Mouse (Mus musculus): ENCODE data around the gene Ctnnd2.

Ctnnd2 gene

DNA sequence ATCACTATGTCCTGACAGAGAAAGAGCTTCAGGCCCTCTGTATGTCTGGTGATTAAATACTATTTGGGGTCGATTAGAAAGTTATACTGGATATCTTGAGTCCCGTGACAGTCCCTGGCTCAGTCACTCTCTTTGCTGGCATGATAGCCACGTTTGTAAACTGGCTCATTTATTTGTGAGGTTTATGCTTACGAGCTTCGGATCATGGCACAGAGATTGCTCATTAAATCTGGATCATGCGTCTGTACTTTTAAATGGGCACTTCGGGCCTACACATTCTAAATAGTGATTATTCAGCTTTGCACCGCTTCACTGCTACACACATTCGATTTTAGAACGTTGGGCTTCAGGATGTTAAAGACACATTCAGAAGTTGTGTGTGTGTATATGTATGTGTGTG lies 96.4 kb downstream of the Ctnnd2 start:
- no peak for DNase-seq

DNA sequence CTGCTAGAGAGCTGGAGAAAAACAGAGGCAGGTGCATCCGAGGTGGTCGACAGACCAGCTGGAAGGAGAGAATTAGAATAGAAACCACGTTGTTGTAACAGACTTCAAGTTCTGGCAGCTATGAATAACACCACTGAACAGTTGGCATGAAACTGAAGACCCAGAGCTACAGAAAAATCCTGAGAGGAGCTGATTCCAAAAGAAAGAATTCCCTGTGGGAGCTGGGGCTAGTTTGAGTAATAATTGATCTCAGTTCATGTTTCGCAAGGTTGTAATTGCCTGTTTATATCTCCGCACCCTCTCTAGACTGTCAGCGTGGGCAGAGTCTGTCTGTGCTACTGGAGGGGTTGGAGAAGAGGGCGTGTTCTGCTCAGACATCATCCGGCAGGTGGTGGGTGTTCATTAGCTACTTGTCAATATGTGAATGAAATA lies 98.8 kb downstream of the Ctnnd2 start:
- no peak for DNase-seq

DNA sequence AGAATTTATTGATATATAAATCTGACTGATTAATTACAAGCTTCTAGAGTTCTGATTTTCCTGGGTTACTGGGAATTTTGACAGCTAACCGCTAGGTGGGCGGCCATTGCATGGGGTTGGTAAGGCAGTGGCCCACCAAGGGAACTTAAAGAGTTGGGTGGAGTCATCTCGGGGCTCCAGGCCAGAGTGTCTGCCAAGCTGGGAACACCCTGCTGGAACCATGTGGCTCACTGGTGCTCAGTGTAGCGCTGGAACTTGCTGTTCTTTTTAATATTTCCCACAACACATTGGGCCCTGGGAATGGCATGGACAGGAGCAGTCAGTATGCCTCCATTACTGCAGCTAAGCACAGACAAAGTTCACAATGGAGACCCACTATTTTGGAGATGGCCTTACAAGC lies 99.9 kb downstream of the Ctnnd2 start:
- no peak for DNase-seq

- no peak for DNase-seq
These were observed 103.3 kb downstream of the Ctnnd2 start for GRCm38 (mm10) chr15:30275721-30276120.

DNA sequence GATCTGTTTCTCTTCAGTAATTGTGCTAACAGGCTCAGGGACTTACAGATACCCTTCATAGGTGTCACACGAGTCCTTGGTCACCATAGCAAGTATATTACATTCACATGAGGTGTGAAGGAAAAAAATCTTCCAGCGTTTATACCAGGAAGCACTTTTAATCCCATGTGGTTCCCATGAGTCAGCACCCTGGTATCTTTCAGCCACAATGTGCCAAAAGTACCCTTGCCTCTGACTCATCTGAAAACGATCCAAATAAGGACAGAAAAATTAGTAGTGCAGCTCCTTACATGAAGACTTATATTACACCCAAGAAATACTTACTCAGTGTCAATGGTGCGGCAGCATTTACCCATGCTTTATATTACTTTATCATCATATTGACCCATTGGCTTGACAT lies 104.3 kb downstream of the Ctnnd2 start:
- no peak for DNase-seq

DNA sequence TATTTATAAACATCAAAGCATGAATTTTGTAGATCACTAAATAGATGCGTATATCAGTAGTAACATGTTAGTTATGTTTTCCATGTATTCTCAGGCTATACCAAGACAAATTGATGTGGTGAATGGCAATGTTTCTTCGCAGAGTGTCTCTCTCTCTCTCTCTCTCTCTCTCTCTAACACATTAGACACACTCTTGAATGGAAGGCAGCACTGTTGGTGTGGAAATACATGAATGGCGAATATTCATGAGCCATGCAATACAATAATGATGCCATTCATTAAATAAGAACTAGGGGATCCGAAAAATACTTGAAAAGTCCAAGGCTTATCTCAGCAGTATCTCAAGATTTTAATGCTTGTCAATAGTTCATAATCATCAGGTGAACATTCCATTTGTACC lies 106.2 kb downstream of the Ctnnd2 start:
- DNase-seq: no peak

DNA sequence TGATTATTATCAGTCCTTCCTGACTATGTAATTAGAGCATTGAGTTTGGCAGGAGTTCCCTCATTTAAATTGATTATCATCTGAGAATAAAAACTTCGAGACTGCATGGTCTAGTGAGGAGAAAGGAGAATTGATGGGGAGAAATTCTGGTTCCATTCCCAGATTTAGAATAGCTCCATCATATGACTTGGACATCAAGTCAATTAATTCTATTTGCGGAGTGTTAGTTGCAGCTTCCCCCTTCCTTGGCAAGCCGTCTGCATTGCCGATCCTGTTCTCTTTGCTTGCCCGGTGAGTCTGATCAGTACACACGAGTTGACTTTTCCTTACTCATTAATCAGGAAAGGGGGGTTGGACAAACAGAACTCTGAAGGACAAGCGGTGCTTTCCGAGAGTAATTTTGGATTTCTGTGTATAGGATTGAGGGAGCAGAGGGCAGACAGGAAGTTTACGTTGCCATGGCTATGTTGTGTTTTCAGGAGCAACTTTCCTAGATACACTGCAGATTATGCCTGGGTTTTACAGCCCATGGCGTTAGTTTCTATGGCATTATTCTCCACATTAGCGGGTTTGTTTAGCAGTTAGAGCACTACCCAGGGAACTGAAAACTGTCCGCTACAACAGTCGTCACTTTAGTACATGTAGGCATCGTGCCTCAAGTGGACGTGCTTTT lies 113.3 kb downstream of the Ctnnd2 start:
- DNase-seq: no peak

DNA sequence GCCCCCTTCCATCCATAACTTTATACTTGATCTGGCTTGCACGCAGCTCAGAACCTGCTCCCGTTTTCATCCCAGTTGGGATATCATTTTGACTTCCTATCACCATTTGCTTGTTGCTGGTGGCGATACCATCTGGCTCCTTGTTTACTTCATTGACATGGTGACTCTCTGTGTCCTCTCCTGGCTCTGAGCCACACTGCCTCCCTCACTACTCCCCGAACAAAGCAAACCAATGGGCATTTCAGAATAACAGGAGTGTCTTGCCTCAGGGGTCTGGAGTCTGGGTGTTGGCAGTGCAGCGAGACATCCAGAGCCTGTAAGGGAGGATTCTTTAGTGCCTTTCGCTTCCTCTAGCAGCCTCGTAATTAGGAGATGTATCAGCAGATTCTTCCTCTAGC lies 113.9 kb downstream of the Ctnnd2 start:
- DNase-seq: no peak

DNA sequence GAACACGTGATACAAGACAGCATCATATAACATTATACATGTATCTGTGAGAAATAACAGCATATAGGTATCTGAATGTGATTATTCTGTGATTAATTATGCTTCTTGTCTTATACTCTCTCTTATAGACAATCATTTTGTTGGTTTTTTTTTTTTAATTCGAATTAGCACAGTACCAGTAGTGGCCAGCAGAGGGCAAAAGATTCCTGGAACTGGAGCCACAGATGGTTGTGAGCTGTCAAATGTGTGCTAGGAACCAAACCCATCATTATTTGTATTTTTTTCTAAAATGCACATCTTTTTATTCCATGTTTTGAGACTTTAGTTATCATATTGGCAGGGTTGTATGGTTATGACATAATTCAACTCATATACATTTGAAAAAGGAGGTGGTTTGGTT lies 130.4 kb downstream of the Ctnnd2 start:
- DNase-seq: no peak

- no peak for DNase-seq
These were observed 134.0 kb downstream of the Ctnnd2 start for GRCm38 (mm10) chr15:30306437-30306836.

DNA sequence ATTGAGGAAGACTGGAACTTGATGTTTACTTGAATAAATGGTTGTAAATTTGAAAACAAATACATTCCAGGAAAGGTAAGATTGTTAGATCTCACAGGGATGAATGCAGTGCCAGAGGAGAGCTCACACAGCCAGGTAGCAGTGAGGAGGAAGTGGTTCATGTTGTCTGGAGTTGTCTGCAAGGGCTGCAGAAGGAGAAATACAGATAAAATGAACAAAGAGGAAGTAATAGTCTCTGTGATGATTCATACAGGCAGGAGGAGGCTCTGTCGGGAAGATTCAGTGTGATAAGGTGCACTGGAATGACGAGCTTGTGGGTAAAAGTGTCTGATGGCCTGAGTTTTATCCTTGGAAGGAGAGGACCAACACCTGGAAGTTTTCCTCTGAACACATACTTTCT lies 150.2 kb downstream of the Ctnnd2 start:
- DNase-seq: no peak

- DNase-seq: no peak
These were observed 161.2 kb downstream of the Ctnnd2 start for GRCm38 (mm10) chr15:30333336-30334310.

GRCm38 (mm10) chr15:30338585-30339197 lies 166.3 kb downstream of the Ctnnd2 start:
- no peak for DNase-seq

DNA sequence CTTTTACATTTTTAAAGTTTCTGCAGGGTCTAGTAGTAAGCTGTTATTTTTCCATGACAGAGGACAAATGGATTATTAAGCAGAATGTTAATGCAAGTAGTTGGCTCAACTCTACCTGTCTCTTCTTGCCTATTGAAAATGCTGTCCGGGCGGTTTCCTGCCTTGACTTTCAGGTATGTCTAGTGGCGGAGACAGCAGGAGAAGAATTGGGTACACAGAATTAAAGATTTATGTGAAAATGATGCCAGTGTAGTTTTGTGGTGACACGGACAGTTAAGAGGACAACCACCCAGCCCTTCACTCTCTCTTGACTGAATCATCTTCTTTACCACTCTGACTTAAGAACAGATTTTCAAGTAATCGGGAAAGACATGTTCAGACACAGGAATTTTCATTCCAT lies 173.4 kb downstream of the Ctnnd2 start:
- no peak for DNase-seq

GRCm38 (mm10) chr15:30364491-30364890 lies 192.1 kb downstream of the Ctnnd2 start:
- DNase-seq: no peak

DNA sequence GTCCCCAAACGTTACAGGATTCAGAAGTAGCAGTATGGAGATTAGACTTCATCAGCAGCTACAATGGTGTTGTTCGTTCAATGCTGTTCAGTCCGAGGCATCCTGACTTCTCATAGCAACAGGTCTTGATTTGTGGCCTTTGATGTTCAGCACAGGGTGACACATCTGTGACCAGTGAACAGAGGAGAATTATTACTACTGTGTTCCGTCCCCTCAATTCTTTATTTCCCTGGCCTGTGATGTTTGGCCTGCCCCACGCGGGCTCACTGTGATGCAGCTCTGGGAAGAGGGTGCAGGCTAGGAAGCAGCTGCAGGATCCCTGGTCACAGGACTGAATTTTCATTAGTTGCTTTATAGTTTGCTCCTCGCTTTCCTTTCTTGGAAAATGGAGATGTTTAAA lies 197.6 kb downstream of the Ctnnd2 start:
- no peak for DNase-seq

GRCm38 (mm10) chr15:30371151-30371550 lies 198.8 kb downstream of the Ctnnd2 start:
- DNase-seq: no peak

GRCm38 (mm10) chr15:30373654-30374215 lies 201.3 kb downstream of the Ctnnd2 start:
- no peak for DNase-seq

- no peak for DNase-seq
These were observed 202.5 kb downstream of the Ctnnd2 start for GRCm38 (mm10) chr15:30374907-30375306.

GRCm38 (mm10) chr15:30383075-30383842 lies 210.9 kb downstream of the Ctnnd2 start:
- DNase-seq: no peak

DNA sequence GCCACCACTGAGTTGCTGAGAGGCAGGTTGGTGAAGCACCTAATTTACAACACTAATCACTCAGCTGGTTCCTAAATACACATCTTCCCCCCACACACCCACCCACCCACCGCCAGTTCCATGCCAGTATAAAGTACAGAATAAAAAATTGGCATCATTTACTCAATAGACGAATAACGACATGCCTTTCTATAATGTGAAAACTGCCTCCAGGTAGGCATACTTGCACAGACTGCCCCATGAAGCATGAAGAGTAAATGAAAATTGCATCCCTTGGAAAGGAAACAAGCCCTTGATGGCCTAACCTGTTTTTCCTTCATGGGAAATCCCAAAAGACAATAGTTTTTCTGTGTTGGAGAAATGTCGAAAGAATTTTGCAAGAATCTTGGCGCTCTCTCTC lies 212.0 kb downstream of the Ctnnd2 start:
- DNase-seq: no peak

DNA sequence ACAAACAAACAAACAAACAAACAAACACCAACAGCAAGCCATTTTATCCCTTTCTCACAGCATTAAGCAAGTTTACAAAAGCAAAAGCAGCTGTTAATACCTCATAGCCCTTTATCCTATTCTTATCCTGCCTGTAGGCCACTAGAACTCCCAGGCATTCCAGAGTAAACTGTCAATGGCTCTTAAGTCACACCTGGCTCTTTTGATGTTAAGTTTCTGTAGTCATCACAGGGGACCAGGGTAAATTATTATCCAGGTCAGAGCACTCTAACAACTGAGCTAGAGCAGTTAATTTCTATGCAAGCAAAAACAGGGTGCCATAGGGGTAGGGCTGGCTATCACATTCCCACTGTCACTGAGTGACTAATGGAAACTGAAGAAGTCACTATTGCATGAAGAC lies 214.1 kb downstream of the Ctnnd2 start:
- no peak for DNase-seq

- no peak for DNase-seq
These were observed 214.9 kb downstream of the Ctnnd2 start for GRCm38 (mm10) chr15:30387244-30387643.

Measured in thymus, postnatal 36 days (tissue).